Mouse (Mus musculus): Measurements from ENCODE around the gene Bcas2.
"Not testable (repeated sequence)": the region's sequence is repeated elsewhere in the genome, so short reads cannot be mapped to it uniquely, and the experiment has no call there.

DNA sequence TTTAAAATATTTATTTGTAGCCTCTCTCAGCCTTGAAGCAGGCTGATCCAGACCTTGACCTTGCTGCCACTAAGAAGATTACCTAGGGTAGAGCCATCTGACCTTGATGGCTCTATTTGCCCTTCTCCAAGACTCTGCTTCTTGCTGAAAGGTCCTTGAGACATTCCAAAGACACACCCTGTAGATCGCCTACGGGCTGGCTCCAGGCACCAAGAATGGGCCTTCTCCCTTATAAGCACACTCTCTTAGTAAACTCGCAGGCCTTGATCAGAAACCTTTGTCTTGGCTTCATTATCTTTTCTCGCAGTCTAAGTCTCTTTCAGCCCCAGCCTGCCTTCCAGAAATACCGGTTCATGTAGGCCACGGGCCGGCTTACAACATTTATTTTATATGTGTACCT, 29.6 kb downstream of the Bcas2 start:
- not testable (repeated sequence) for TF ChIP-seq CTCF (IDR thresholded peaks at IDR 0.05); POLR2A (IDR thresholded peaks at IDR 0.05; ENCODE audit: insufficient read depth, low read depth, low read length); EP300 (IDR thresholded peaks at IDR 0.05; ENCODE audit: insufficient read depth, low read depth, low read length)

Measured in heart, adult 2 months (tissue).